Mouse (Mus musculus) limb, embryonic 10.5 days (tissue): Measurements from ENCODE around the gene Gpr137. TPM values are rescaled to one million over a fixed set of nuclear protein-coding genes. Genes with fewer than 3 reads are reported as not detected.

Experiments
- DNase-seq: peaks from one replicate; pipeline ENCODE4 v3.0.0-alpha.2; 2017; ENCODE audit warnings: low spot score
- H3K27ac ChIP-seq: fragments of 300-500 bp; sonication (generic); 2 replicates; pipeline ENCODE4 v1.5.1; 2016; ENCODE audit warnings: mild to moderate bottlenecking
- H3K27me3 ChIP-seq: fragments of 300-500 bp; sonication (generic); 2 replicates; pipeline ENCODE4 v1.6.1; 2016; ENCODE audit warnings: low read depth, mild to moderate bottlenecking; ENCODE audit not compliant: poor library complexity, severe bottlenecking
- H3K36me3 ChIP-seq: fragments of 300-500 bp; sonication (generic); 2 replicates; pipeline ENCODE4 v1.6.1; 2016; ENCODE audit warnings: mild to moderate bottlenecking, moderate library complexity
- H3K4me1 ChIP-seq: fragments of 300-500 bp; sonication (generic); 2 replicates; pipeline ENCODE4 v1.6.1; 2016
- H3K4me3 ChIP-seq: fragments of 300-500 bp; sonication (generic); 2 replicates; pipeline ENCODE4 v1.5.1; 2016; ENCODE audit warnings: mild to moderate bottlenecking, moderate library complexity
- H3K9me3 ChIP-seq: fragments of 300-500 bp; sonication (generic); replicated peaks from 2 replicates; pipeline ENCODE4 v1.6.1; 2016; ENCODE audit warnings: mild to moderate bottlenecking
- WGBS: fragments of 180-500 bp; shearing (Covaris S2); methylation state at CpG from one replicate; pipeline ENCODE4 v1.1.7; 2016; 5-methylcytosine and 5-hydroxymethylcytosine counted together
- polyA plus RNA-seq: library from polyadenylated mRNA; unstranded; fragments of >200 nt; fragmentation: Nextera tagmentation; extraction: Ambion mirVana; gene quantifications from 2 replicates; pipeline ENCODE4 v1.2.1, GENCODE M21; 2016

The Gpr137 gene
- polyA plus RNA-seq, 1 experiment from 2014 or later, result 24.4 TPM

- H3K4me1 ChIP-seq, result peaks cover 40% of the 10 kb centered on the region
- peaks cover 39% of the 10 kb centered on the region for H3K27me3 ChIP-seq
- H3K4me3 ChIP-seq, result peak overlapping the region; percentile 82
- H3K36me3 ChIP-seq, result no peaks in the 10 kb centered on the region
- peak; percentile 40 for DNase-seq
- WGBS, result 1% methylated on average over 48 of the region's 48 CpGs
- H3K9me3 ChIP-seq, result 0 out of 2 replicates have a peak, but pooled peaks cover 1% of the 10 kb centered on the region
- peak overlapping the region; percentile 89 for H3K27ac ChIP-seq
These were observed 21.3 kb downstream of the Gpr137 start for GRCm38 (mm10) chr19:6920741-6921636.

GRCm38 (mm10) chr19:6919876-6920740 is 22.2 kb downstream of the Gpr137 start:
- DNase-seq, result peak; percentile 29
- Histone ChIP-seq H3K4me3 (peak overlapping the region; percentile 82), H3K36me3 (no peaks in the 10 kb centered on the region), H3K9me3 (no peaks in the 10 kb centered on the region), H3K4me1 (peaks cover 31% of the 10 kb centered on the region), H3K27me3 (peaks cover 30% of the 10 kb centered on the region), H3K27ac (peak overlapping the region; percentile 89)
- 44% methylated on average over 8 of the region's 8 CpGs for WGBS

DNA sequence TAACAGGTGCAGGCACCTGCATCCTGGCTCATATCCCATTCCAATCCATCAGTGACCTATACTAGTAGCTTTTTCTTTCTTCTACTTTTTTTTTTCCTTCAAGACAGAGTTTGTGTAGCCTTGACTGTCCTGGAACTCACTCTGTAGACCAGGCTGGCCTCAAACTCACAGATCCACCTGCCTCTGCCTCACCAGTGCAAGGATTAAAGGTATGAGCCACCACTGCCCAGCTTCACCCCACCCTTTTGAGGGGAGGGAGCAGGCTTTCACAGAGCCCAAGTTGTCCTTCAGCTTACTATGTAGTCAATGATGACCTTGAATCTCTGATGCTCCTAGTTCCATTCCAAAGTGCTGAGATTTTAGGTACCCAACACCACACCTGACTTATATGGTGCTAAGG is 22.8 kb downstream of the Gpr137 start:
- no peak overlapping the region for H3K27ac ChIP-seq

DNA sequence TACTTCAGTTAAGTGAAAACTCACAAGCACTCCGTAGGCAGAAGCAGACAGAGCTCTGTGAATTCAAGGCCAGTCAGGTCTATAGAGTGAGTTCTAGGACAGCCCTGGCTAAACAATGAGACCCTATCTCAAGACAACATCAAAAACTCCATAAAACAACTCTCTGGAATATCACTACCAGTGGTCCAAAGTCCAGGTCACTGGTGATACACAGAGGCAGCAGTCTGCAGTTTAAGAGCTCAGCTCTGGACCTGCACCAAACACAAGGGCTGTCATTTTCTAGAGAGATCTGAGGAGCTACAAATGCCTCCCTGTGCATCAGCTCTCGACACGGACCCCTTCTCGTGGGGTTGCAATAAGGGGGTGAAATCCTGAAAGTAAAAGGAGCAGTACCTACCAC is 24.0 kb downstream of the Gpr137 start:
- no peak for DNase-seq
- Histone ChIP-seq H3K9me3 (no peaks in the 10 kb centered on the region), H3K27ac (no peak overlapping the region), H3K4me1 (peaks cover 28% of the 10 kb centered on the region), H3K27me3 (peaks cover 12% of the 10 kb centered on the region), H3K4me3 (no peak overlapping the region), H3K36me3 (peaks cover 13% of the 10 kb centered on the region)
- WGBS, result 96% methylated on average over 4 of the region's 4 CpGs

More for the DNA sequence above, 22.8 kb downstream of the Gpr137 start:
- H3K4me1 ChIP-seq, result peaks cover 28% of the 10 kb centered on the region
- peaks cover 24% of the 10 kb centered on the region for H3K27me3 ChIP-seq
- no peak for DNase-seq
- H3K9me3 ChIP-seq, result no peaks in the 10 kb centered on the region
- H3K4me3 ChIP-seq, result no peak overlapping the region
- peaks cover 2% of the 10 kb centered on the region for H3K36me3 ChIP-seq

GRCm38 (mm10) chr19:6916496-6916895 is 25.8 kb downstream of the Gpr137 start:
- Histone ChIP-seq H3K4me3 (no peak overlapping the region), H3K4me1 (peaks cover 22% of the 10 kb centered on the region), H3K27ac (no peak overlapping the region), H3K36me3 (peaks cover 31% of the 10 kb centered on the region), H3K9me3 (no peaks in the 10 kb centered on the region), H3K27me3 (no peaks in the 10 kb centered on the region)
- WGBS, result 78% methylated on average over 4 of the region's 4 CpGs
- DNase-seq, result no peak

DNA sequence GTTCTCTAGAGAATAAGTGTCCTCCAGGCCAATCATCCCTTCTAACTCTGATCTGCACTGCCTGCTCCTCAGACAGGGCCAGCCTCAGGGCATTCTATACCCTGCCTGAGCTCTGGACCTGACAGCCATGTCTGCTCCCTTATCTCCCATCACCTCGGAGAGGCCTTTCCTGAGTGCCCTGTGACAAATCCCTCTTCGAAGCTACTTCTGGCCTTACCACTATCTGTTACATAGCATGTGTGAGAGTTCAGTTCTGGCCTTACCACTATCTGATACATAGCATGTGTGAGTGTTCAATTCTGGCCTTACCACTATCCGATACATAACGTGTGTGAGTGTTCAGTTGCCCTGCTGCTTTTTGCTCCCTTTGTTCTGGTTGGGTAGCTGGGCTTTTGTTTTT is 27.0 kb downstream of the Gpr137 start:
- DNase-seq, result no peak
- no peak overlapping the region for H3K4me3 ChIP-seq
- H3K36me3 ChIP-seq, result peaks cover 37% of the 10 kb centered on the region
- H3K9me3 ChIP-seq, result no peaks in the 10 kb centered on the region
- H3K27me3 ChIP-seq, result no peaks in the 10 kb centered on the region
- H3K27ac ChIP-seq, result no peak overlapping the region
- 91% methylated on average over 4 of the region's 4 CpGs for WGBS
- H3K4me1 ChIP-seq, result peaks cover 17% of the 10 kb centered on the region

- H3K4me3 ChIP-seq, result no peak overlapping the region
- H3K4me1 ChIP-seq, result peaks cover 11% of the 10 kb centered on the region
- no peaks in the 10 kb centered on the region for H3K9me3 ChIP-seq
- H3K27ac ChIP-seq, result no peak overlapping the region
- DNase-seq, result no peak
- 93% methylated on average over 9 of the region's 9 CpGs for WGBS
- H3K27me3 ChIP-seq, result no peaks in the 10 kb centered on the region
- peaks cover 37% of the 10 kb centered on the region for H3K36me3 ChIP-seq
These were observed 27.7 kb downstream of the Gpr137 start for GRCm38 (mm10) chr19:6914540-6914939.

DNA sequence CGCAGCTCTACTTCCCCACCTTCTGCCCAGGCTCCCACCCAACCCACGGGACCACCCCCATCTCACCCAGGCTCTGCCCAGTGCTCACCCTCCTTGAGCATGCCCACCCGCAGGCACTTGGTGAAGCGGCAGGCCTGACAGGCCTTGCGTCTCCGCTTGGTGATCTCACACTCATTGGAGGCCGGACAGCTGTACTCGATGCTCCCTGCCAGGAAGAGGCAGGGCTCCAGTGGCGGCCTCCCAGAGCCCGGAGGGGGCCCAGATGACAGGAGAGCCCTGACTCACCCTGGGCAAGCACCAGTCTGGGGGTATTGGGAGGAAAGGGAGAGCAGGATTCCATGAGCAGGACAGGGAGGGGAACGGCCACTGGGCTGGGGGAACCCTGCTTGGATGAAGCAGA is 28.3 kb downstream of the Gpr137 start:
- Histone ChIP-seq H3K4me1 (peaks cover 15% of the 10 kb centered on the region), H3K27me3 (no peaks in the 10 kb centered on the region), H3K27ac (no peak overlapping the region), H3K4me3 (no peak overlapping the region), H3K9me3 (no peaks in the 10 kb centered on the region), H3K36me3 (peaks cover 37% of the 10 kb centered on the region)
- WGBS, result 90% methylated on average over 11 of the region's 11 CpGs
- DNase-seq, result no peak

- no peak overlapping the region for H3K4me3 ChIP-seq
- H3K36me3 ChIP-seq, result peaks cover 37% of the 10 kb centered on the region
- H3K27ac ChIP-seq, result no peak overlapping the region
- no peaks in the 10 kb centered on the region for H3K27me3 ChIP-seq
- H3K9me3 ChIP-seq, result no peaks in the 10 kb centered on the region
- peaks cover 25% of the 10 kb centered on the region for H3K4me1 ChIP-seq
- 91% methylated on average over 6 of the region's 6 CpGs for WGBS
- no peak for DNase-seq
These were observed 29.2 kb downstream of the Gpr137 start for GRCm38 (mm10) chr19:6913036-6913435.

GRCm38 (mm10) chr19:6912205-6912970 is 29.9 kb downstream of the Gpr137 start:
- H3K4me1 ChIP-seq, result peaks cover 31% of the 10 kb centered on the region
- peaks cover 40% of the 10 kb centered on the region for H3K36me3 ChIP-seq
- DNase-seq, result no peak
- 92% methylated on average over 15 of the region's 15 CpGs for WGBS
- H3K4me3 ChIP-seq, result no peak overlapping the region
- H3K9me3 ChIP-seq, result no peaks in the 10 kb centered on the region
- H3K27ac ChIP-seq, result no peak overlapping the region
- H3K27me3 ChIP-seq, result no peaks in the 10 kb centered on the region

- DNase-seq, result no peak
- peaks cover 32% of the 10 kb centered on the region for H3K4me1 ChIP-seq
- WGBS, result 91% methylated on average over 19 of the region's 19 CpGs
- H3K27me3 ChIP-seq, result no peaks in the 10 kb centered on the region
- peaks cover 50% of the 10 kb centered on the region for H3K36me3 ChIP-seq
- H3K4me3 ChIP-seq, result peak overlapping the region; percentile 66
- 0 out of 2 replicates have a peak overlapping the region, but pooled peaks have one; percentile 21 for H3K27ac ChIP-seq
- H3K9me3 ChIP-seq, result no peaks in the 10 kb centered on the region
These were observed 30.9 kb downstream of the Gpr137 start for GRCm38 (mm10) chr19:6911101-6912074.
